Mouse (Mus musculus): ENCODE results near the gene Ppwd1. TPM values are rescaled to one million over a fixed set of nuclear protein-coding genes. Genes with fewer than 3 reads are reported as not detected.
"Not testable (repeated sequence)": the region's sequence is repeated elsewhere in the genome, so short reads cannot be mapped to it uniquely, and the experiment has no call there.

The Ppwd1 gene
- polyA plus RNA-seq (2015; fragmentation: Nextera tagmentation; extraction: Ambion mirVana), result 17.4 and 21.7 TPM in 2 replicates

GRCm38 (mm10) chr13:104228384-104229066 is at the start of gene Ppwd1, which contains the start of gene Cenpk:
Gene Ppwd1, minus strand, starts transcription at chr13:104228843.
Gene Cenpk, plus strand, starts transcription at chr13:104228611.
- H3K4me1 ChIP-seq, result peaks cover 14% of the 10 kb centered on the region
- ATAC-seq (ENCODE audit: insufficient number of reproducible peaks, insufficient read depth, low FRiP score, low TSS enrichment, low read depth), result peak; percentile 98
- WGBS, result under 1% methylated on average over 55 of the region's 55 CpGs
- H3K9ac ChIP-seq, result peak within 1 kb of the TSS; percentile 85
- peak within 1 kb of the TSS; percentile 69 for H3K4me2 ChIP-seq
- peak within 1 kb of the TSS; percentile 89 for H3K27ac ChIP-seq
- peaks cover 4% of the 10 kb centered on the region for H3K36me3 ChIP-seq
- H3K4me3 ChIP-seq, result peak within 1 kb of the TSS; percentile 67
- H3K27me3 ChIP-seq, result no peaks in the 10 kb centered on the region
- no peaks in the 10 kb centered on the region for H3K9me3 ChIP-seq

GRCm38 (mm10) chr13:104258997-104259396 is 30.4 kb upstream of the Ppwd1 start:
- Histone ChIP-seq H3K4me1 (no peaks in the 10 kb centered on the region), H3K4me2 (no peak overlapping the region), H3K27me3 (no peaks in the 10 kb centered on the region), H3K27ac (no peak overlapping the region), H3K4me3 (no peak overlapping the region), H3K9me3 (0 out of 2 replicates have a peak, but pooled peaks cover 4% of the 10 kb centered on the region), H3K36me3 (no peaks in the 10 kb centered on the region), H3K9ac (no peak overlapping the region)
- no peak for ATAC-seq (ENCODE audit: insufficient number of reproducible peaks, insufficient read depth, low FRiP score, low TSS enrichment, low read depth)
- 91% methylated on average over 3 of the region's 3 CpGs for WGBS

DNA sequence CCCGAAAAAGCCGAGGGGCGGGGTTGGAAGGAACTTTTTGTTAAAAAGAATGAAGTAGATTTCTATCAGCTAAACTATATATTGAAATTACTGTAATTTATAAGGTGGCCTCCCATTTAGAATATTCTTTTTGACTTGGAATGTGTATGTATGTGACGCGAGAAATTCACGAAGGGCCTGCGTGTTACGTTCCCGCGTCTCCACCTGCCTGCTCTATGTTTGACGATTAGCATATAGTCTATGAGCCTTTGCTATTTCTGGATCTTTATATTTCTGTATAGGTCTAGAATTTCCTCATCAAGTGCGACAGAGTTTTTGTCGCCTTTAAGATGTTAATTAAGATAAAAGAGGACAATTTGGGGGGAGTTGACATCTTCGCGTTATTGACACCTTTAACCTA is 538 bp upstream of the Ppwd1 start:
- Histone ChIP-seq H3K27ac (peak overlapping the region; percentile 89), H3K27me3 (no peaks in the 10 kb centered on the region), H3K36me3 (peaks cover 4% of the 10 kb centered on the region), H3K4me3 (peak overlapping the region; percentile 67), H3K9me3 (no peaks in the 10 kb centered on the region), H3K4me2 (peak overlapping the region; percentile 69), H3K4me1 (peaks cover 14% of the 10 kb centered on the region), H3K9ac (peak overlapping the region; percentile 85)
- ATAC-seq (ENCODE audit: insufficient number of reproducible peaks, insufficient read depth, low FRiP score, low TSS enrichment, low read depth), result 0 out of 2 replicates have a peak, but pooled peaks have one; percentile 11
- 6% methylated on average over 15 of the region's 15 CpGs for WGBS

DNA sequence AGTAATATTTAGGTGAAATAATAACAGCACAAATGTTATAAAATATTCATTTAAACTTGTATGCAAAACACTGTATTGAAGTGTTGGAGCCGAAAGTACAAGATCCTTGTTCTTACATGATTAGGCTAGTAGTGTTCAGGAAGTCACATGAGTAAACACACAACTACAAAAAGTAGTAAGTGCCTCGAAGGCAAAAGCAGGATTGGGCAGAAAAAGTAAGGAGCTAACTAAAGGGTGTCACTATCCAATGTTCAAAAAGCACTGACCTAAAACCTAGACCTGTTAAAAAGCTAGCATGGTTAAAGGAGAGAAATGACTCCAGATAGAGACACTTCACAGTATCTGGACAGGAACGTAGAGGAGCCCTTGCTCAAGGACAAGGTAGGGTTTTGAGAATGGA is 1.2 kb downstream of the Ppwd1 start:
- no peak for ATAC-seq (ENCODE audit: insufficient number of reproducible peaks, insufficient read depth, low FRiP score, low TSS enrichment, low read depth)
- H3K27ac ChIP-seq, result no peak overlapping the region
- no peaks in the 10 kb centered on the region for H3K9me3 ChIP-seq
- peak overlapping the region; percentile 69 for H3K4me2 ChIP-seq
- WGBS, result 61% methylated on average over 3 of the region's 3 CpGs
- peak overlapping the region; percentile 85 for H3K9ac ChIP-seq
- peaks cover 14% of the 10 kb centered on the region for H3K4me1 ChIP-seq
- H3K27me3 ChIP-seq, result no peaks in the 10 kb centered on the region
- peak overlapping the region; percentile 67 for H3K4me3 ChIP-seq
- peaks cover 7% of the 10 kb centered on the region for H3K36me3 ChIP-seq

DNA sequence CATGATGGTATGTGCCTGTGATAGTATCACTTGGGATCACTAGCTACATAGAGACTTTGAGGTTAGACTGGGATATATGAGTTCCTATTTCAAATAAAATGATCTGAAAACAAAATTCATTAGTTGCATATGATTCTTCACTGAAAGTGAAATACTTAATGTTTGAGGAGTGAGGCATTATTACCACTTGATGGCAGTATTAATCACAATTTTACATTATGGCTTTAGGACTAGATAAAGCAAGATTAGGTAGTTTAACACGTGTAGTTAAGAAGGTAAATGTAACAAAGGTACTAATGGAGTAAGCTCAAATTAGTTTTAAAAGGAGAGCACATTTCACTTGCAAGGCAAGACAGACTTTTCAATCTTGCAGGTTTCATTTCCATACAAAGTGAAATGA is 24.3 kb downstream of the Ppwd1 start:
- Histone ChIP-seq H3K4me2 (no peak overlapping the region), H3K9ac (no peak overlapping the region), H3K4me3 (no peak overlapping the region), H3K36me3 (peaks cover 30% of the 10 kb centered on the region), H3K9me3 (no peaks in the 10 kb centered on the region), H3K27me3 (no peaks in the 10 kb centered on the region), H3K4me1 (no peaks in the 10 kb centered on the region), H3K27ac (no peak overlapping the region)
- 63% methylated on average over 1 of the region's 1 CpGs for WGBS
- ATAC-seq (ENCODE audit: insufficient number of reproducible peaks, insufficient read depth, low FRiP score, low TSS enrichment, low read depth), result no peak

- H3K4me1 ChIP-seq; H3K9ac ChIP-seq; H3K27ac ChIP-seq; H3K4me3 ChIP-seq; H3K9me3 ChIP-seq; H3K27me3 ChIP-seq; H3K4me2 ChIP-seq; ATAC-seq (ENCODE audit: insufficient number of reproducible peaks, insufficient read depth, low FRiP score, low TSS enrichment, low read depth): not testable (repeated sequence)
- peaks cover 49% of the 10 kb centered on the region for H3K36me3 ChIP-seq
These were observed 32.8 kb downstream of the Ppwd1 start for GRCm38 (mm10) chr13:104195891-104196290.

DNA sequence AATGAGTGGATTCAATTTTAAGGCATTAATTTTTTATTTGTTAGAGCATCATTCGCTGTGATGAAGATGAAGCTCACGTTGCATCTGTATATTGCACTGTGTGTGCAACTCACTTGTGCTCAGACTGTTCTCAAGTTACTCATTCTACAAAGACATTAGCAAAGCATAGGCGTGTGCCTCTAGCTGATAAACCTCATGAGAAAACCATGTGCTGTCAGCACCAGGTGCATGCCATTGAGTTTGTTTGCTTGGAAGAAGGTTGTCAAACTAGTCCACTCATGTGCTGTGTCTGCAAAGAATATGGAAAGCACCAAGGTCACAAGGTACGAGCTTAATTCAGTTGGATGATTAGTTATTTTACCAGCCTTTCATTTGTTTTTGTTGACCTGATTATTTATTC is 41.3 kb downstream of the Ppwd1 start:
- no peak for ATAC-seq (ENCODE audit: insufficient number of reproducible peaks, insufficient read depth, low FRiP score, low TSS enrichment, low read depth)
- H3K27ac ChIP-seq, result no peak overlapping the region
- no peak overlapping the region for H3K4me3 ChIP-seq
- H3K36me3 ChIP-seq, result peaks cover 61% of the 10 kb centered on the region
- no peak overlapping the region for H3K4me2 ChIP-seq
- no peaks in the 10 kb centered on the region for H3K4me1 ChIP-seq
- no peaks in the 10 kb centered on the region for H3K9me3 ChIP-seq
- WGBS, result 86% methylated on average over 4 of the region's 4 CpGs
- H3K9ac ChIP-seq, result no peak overlapping the region
- H3K27me3 ChIP-seq, result no peaks in the 10 kb centered on the region

DNA sequence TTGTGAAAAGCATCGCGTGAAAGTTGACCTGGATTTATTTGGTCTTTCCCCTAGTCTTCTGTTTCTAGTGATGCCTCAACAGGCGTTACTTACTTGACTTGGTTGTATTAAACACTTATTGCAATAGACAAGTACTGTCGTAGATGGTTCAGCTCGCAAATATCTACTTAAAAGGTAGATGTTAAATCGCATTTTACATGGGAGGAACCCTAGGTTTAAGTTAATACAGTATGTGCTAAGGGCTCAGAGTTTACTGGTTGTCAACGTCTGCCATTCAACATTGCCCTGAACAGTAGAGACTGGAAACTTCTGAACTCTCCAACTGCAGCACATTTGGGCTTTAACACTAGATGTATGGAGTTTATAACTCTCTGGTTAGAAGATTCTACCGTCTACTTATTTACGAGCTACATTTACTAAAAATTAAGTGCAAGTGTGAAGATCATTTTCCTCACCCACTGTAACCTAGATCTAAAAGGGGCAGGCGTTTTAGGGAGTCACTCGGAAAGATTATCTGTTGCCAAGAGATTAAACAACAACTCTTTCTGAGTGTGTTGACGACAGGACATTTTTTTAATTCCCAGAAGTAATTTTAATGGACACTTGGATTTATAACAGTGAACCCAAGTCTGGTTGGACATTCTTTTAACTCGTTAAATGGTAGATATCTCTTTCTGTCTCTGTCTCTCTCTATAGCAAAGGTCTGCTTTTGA is 49.3 kb downstream of the Ppwd1 start:
- peak overlapping the region; percentile 67 for H3K4me2 ChIP-seq
- H3K9ac ChIP-seq, result peak overlapping the region; percentile 90
- no peaks in the 10 kb centered on the region for H3K9me3 ChIP-seq
- H3K4me3 ChIP-seq, result peak overlapping the region; percentile 70
- peaks cover 26% of the 10 kb centered on the region for H3K36me3 ChIP-seq
- H3K4me1 ChIP-seq, result peaks cover 8% of the 10 kb centered on the region
- 20% methylated on average over 13 of the region's 13 CpGs for WGBS
- no peaks in the 10 kb centered on the region for H3K27me3 ChIP-seq
- no peak for ATAC-seq (ENCODE audit: insufficient number of reproducible peaks, insufficient read depth, low FRiP score, low TSS enrichment, low read depth)
- peak overlapping the region; percentile 81 for H3K27ac ChIP-seq

DNA sequence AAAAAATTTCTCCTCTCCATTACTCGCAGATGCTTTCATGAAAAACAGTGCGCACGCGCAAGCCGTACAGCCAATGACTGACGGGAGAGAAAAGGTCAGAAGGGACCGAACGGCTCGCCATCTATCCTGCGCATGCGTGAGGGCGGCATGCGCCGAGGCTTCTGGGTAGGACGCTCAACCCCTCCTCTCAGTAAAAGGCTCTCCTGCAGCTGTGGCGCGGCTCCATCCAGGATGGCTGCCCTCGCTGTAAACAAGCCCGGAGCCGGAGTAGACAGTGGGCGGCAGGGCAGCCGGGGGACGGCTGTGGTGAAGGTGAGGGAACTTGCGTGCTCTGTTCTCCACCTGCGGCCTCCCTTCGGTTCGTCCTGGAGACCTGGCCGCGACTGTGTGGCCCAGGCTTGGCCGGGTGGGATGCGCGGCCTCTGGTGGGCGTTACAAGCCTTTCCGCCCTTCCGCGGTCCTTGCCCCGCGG is 50.0 kb downstream of the Ppwd1 start, which contains the start of gene Trim23:
TSS of gene Trim23 (plus strand) at position 148 of the 472 bp plus-strand sequence.
- Histone ChIP-seq H3K9ac (peak within 1 kb of the TSS; percentile 90), H3K4me3 (peak within 1 kb of the TSS; percentile 70), H3K27me3 (no peaks in the 10 kb centered on the region), H3K27ac (peak within 1 kb of the TSS; percentile 85), H3K36me3 (peaks cover 22% of the 10 kb centered on the region), H3K9me3 (no peaks in the 10 kb centered on the region), H3K4me1 (peaks cover 8% of the 10 kb centered on the region), H3K4me2 (peak within 1 kb of the TSS; percentile 74)
- under 1% methylated on average over 38 of the region's 38 CpGs for WGBS
- peak; percentile 98 for ATAC-seq (ENCODE audit: insufficient number of reproducible peaks, insufficient read depth, low FRiP score, low TSS enrichment, low read depth)

DNA sequence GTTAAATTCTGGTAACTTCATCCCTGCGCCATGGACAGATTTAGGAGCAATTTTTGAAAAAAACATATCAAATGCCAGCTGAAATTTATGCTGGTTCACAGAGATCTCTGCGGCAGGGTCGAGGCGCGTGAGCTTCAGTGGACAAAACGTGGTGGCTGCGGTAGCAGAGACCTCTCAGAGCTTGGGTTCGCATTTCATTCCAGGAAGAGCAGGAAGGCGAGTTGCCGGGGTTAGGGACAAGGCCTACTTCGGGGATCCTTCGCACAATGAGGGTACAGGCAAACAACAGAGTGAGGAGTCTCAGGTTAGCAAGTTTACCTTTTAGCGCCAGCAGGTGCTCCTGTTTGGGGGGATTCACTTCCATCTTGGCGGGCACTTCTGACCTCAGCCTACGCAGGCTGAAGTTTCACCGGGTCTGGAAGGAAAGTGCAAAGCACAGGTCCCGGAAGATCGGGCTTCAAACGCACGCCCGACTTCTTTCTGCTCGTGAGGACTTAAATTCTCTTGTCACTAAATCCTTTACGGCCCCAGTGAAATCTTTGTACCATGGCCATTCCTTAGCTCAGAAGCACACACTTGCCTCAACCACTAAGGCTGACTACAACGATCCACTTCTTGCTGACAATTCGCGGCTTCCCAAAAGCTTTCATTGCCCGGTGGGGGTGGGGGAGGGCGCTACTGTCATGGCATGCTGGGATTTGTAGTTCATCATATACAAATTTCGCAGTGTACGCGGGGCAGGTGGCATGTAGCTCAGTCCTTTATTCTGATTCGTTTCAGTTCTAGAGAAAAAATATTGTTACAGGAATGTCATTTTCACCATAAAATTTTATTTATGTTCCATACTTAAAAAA is 50.6 kb downstream of the Ppwd1 start, which contains the start of gene Trappc13:
TSS of gene Trappc13 (minus strand) at position 674 of the 854 bp plus-strand sequence.
- Histone ChIP-seq H3K9ac (peak within 1 kb of the TSS; percentile 90), H3K27me3 (no peaks in the 10 kb centered on the region), H3K4me1 (peaks cover 8% of the 10 kb centered on the region), H3K4me3 (peak within 1 kb of the TSS; percentile 70), H3K9me3 (no peaks in the 10 kb centered on the region), H3K27ac (peak within 1 kb of the TSS; percentile 85), H3K36me3 (peaks cover 17% of the 10 kb centered on the region), H3K4me2 (peak within 1 kb of the TSS; percentile 74)
- WGBS, result under 1% methylated on average over 32 of the region's 32 CpGs
- peak; percentile 87 for ATAC-seq (ENCODE audit: insufficient number of reproducible peaks, insufficient read depth, low FRiP score, low TSS enrichment, low read depth)

DNA sequence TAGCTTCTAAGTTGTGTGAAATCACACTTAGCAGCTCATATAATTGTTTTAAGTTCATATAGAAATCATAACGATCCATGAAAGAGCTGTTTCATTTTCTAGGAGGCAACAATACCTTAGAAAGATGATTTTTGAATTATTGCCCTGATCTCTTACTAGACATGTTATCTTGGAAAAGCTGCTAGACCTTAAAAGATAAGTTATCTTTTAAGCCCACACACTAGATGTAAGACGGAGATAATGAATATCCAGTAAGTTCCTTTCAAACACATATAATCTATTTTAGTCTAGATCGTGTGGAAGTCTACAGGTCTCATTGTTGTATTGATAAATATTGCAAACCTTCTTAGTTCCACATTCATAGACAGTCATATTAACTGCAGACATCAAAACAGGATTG is 51.8 kb downstream of the Ppwd1 start:
- 80% methylated on average over 3 of the region's 3 CpGs for WGBS
- Histone ChIP-seq H3K9ac (peak overlapping the region; percentile 53; the same call in 1 of the 2 replicates), H3K9me3 (no peaks in the 10 kb centered on the region), H3K4me2 (peak overlapping the region; percentile 74), H3K36me3 (peaks cover 17% of the 10 kb centered on the region), H3K4me1 (peaks cover 8% of the 10 kb centered on the region), H3K27me3 (no peaks in the 10 kb centered on the region), H3K4me3 (peak overlapping the region; percentile 70), H3K27ac (no peak overlapping the region)
- no peak for ATAC-seq (ENCODE audit: insufficient number of reproducible peaks, insufficient read depth, low FRiP score, low TSS enrichment, low read depth)
